Mouse (Mus musculus) stomach, postnatal 0 days (tissue): ENCODE measurements at regions not wholly inside any gene's neighbourhood (a gene's known extent, or its start where the extent isn't known, plus 50 kb on each side); places are given as distances from the start of the nearest gene placed in this dataset.

Experiments used
- ATAC-seq: fragments of 200-750 bp; cut with Nextera tagmentation; 2 replicates; pipeline ENCODE4 v1.8.0; 2017; ENCODE audit not compliant: low FRiP score, low TSS enrichment
- DNase-seq: peaks from one replicate; pipeline ENCODE4 v3.0.0-alpha.2; 2016; ENCODE audit warnings: low spot score
- H3K27ac ChIP-seq: fragments of 300-500 bp; sonication (generic); replicated peaks from 2 replicates; pipeline ENCODE4 v1.5.1; 2014; ENCODE audit warnings: mild to moderate bottlenecking, control low read depth
- H3K27me3 ChIP-seq: fragments of 300-500 bp; sonication (generic); 2 replicates; pipeline ENCODE4 v1.6.1; 2014; ENCODE audit warnings: low read length; ENCODE audit not compliant: control insufficient read depth, insufficient read depth
- H3K36me3 ChIP-seq: fragments of 300-500 bp; sonication (generic); 2 replicates; pipeline ENCODE4 v1.6.1; 2014; ENCODE audit warnings: low read length, mixed read lengths; ENCODE audit not compliant: control insufficient read depth, insufficient read depth
- H3K4me1 ChIP-seq: fragments of 300-500 bp; sonication (generic); replicated peaks from 2 replicates; pipeline ENCODE4 v1.6.1; 2014; ENCODE audit warnings: antibody characterized with exemption; ENCODE audit not compliant: control insufficient read depth, insufficient read depth
- H3K4me2 ChIP-seq: fragments of 300-500 bp; sonication (generic); replicated peaks from 2 replicates; pipeline ENCODE4 v1.6.1; 2014; ENCODE audit warnings: low read depth, mild to moderate bottlenecking, control low read depth, moderate library complexity
- H3K4me3 ChIP-seq: fragments of 300-500 bp; sonication (generic); 2 replicates; pipeline ENCODE4 v1.5.1; 2014; ENCODE audit warnings: low read depth, low read length, control low read depth
- H3K9ac ChIP-seq: fragments of 300-500 bp; sonication (generic); 2 replicates; pipeline ENCODE4 v1.6.1; 2014; ENCODE audit warnings: mild to moderate bottlenecking, low read length, control low read depth, mixed read lengths
- H3K9me3 ChIP-seq: fragments of 300-500 bp; sonication (generic); 2 replicates; pipeline ENCODE4 v1.6.1; 2016; ENCODE audit warnings: low read length; ENCODE audit not compliant: control insufficient read depth
- CTCF ChIP-seq: IDR thresholded peaks from 2 replicates; pipeline ENCODE4 v1.5.1; 2016; ENCODE audit warnings: antibody characterized with exemption, low read depth, mild to moderate bottlenecking, moderate library complexity
- EP300 ChIP-seq: optimal IDR thresholded peaks from 2 replicates; pipeline ENCODE3; 2016; ENCODE audit warnings: antibody characterized with exemption
- WGBS: fragments of 180-500 bp; shearing (Covaris S2); extraction: QIAGEN DNeasy Blood & Tissue Kit; methylation state at CpG from one replicate; pipeline ENCODE4 v1.1.7; 2014; 5-methylcytosine and 5-hydroxymethylcytosine counted together

- 82% methylated on average over 3 of the region's 3 CpGs for WGBS
- Histone ChIP-seq H3K9ac (no peak overlapping the region), H3K4me1 (no peaks in the 10 kb centered on the region), H3K36me3 (no peaks in the 10 kb centered on the region), H3K4me2 (no peak overlapping the region), H3K9me3 (no peaks in the 10 kb centered on the region), H3K4me3 (no peak overlapping the region), H3K27me3 (no peaks in the 10 kb centered on the region), H3K27ac (no peak overlapping the region)
- DNase-seq (no peak), ATAC-seq (no peak)
- TF ChIP-seq EP300: no peak
- no peak for TF ChIP-seq CTCF
Observed at GRCm38 (mm10) chr5:119992130-119992529, 124.1 kb upstream of the Rbm19 start.

GRCm38 (mm10) chr5:119995726-119996125 is 120.5 kb upstream of the Rbm19 start:
- TF ChIP-seq CTCF (no peak), EP300 (no peak)
- Histone ChIP-seq H3K27me3 (no peaks in the 10 kb centered on the region), H3K27ac (no peak overlapping the region), H3K4me3 (no peak overlapping the region), H3K36me3 (no peaks in the 10 kb centered on the region), H3K9me3 (no peaks in the 10 kb centered on the region), H3K4me1 (no peaks in the 10 kb centered on the region), H3K4me2 (no peak overlapping the region), H3K9ac (no peak overlapping the region)
- WGBS: 84% methylated on average over 1 of the region's 1 CpGs
- no peak for ATAC-seq
- DNase-seq: no peak

- H3K4me3 ChIP-seq: no peak overlapping the region
- ATAC-seq (no peak), DNase-seq (no peak)
- no peak overlapping the region for H3K27ac ChIP-seq
- no peak overlapping the region for H3K4me2 ChIP-seq
- H3K9me3 ChIP-seq: no peaks in the 10 kb centered on the region
- no peak overlapping the region for H3K9ac ChIP-seq
- no peak for TF ChIP-seq CTCF
- no peak for TF ChIP-seq EP300
- H3K36me3 ChIP-seq: no peaks in the 10 kb centered on the region
- H3K27me3 ChIP-seq: no peaks in the 10 kb centered on the region
- 83% methylated on average over 6 of the region's 6 CpGs for WGBS
- H3K4me1 ChIP-seq: no peaks in the 10 kb centered on the region
Observed at GRCm38 (mm10) chr5:120005696-120006469, 110.4 kb upstream of the Rbm19 start.

- H3K27me3 ChIP-seq: no peaks in the 10 kb centered on the region
- TF ChIP-seq EP300 (no peak), CTCF (no peak)
- no peaks in the 10 kb centered on the region for H3K9me3 ChIP-seq
- no peak for ATAC-seq
- no peaks in the 10 kb centered on the region for H3K36me3 ChIP-seq
- no peak overlapping the region for H3K9ac ChIP-seq
- no peak for DNase-seq
- H3K4me3 ChIP-seq: no peak overlapping the region
- no peaks in the 10 kb centered on the region for H3K4me1 ChIP-seq
- H3K27ac ChIP-seq: no peak overlapping the region
- H3K4me2 ChIP-seq: no peak overlapping the region
- 62% methylated on average over 6 of the region's 6 CpGs for WGBS
Observed at GRCm38 (mm10) chr5:120007738-120008137, 108.5 kb upstream of the Rbm19 start.

GRCm38 (mm10) chr5:120008306-120008705 is 108.0 kb upstream of the Rbm19 start:
- no peak overlapping the region for H3K4me2 ChIP-seq
- H3K9ac ChIP-seq: no peak overlapping the region
- no peak for DNase-seq

GRCm38 (mm10) chr5:120015417-120015816 is 100.8 kb upstream of the Rbm19 start:
- DNase-seq: no peak
- Histone ChIP-seq H3K27me3 (no peaks in the 10 kb centered on the region), H3K4me1 (no peaks in the 10 kb centered on the region), H3K27ac (no peak overlapping the region), H3K9ac (no peak overlapping the region), H3K9me3 (no peaks in the 10 kb centered on the region), H3K4me2 (no peak overlapping the region), H3K4me3 (no peak overlapping the region), H3K36me3 (no peaks in the 10 kb centered on the region)
- no peak for ATAC-seq
- 27% methylated on average over 10 of the region's 10 CpGs for WGBS
- TF ChIP-seq EP300: no peak
- no peak for TF ChIP-seq CTCF

More at GRCm38 (mm10) chr5:120008306-120008705, 108.0 kb upstream of the Rbm19 start:
- no peaks in the 10 kb centered on the region for H3K9me3 ChIP-seq
- H3K4me1 ChIP-seq: no peaks in the 10 kb centered on the region
- no peak for ATAC-seq
- no peak overlapping the region for H3K27ac ChIP-seq
- H3K27me3 ChIP-seq: no peaks in the 10 kb centered on the region
- WGBS: 58% methylated on average over 9 of the region's 9 CpGs
- no peaks in the 10 kb centered on the region for H3K36me3 ChIP-seq
- H3K4me3 ChIP-seq: no peak overlapping the region
- TF ChIP-seq CTCF (no peak), EP300 (no peak)
